Mouse (Mus musculus) heart, adult 2 months (tissue): ENCODE measurements around the gene Tmem237.

Experiments used
- CTCF ChIP-seq: fragments of 200-600 bp; IDR thresholded peaks from 2 replicates; pipeline ENCODE4 v1.8.1; 2022; ENCODE audit warnings: antibody characterized with exemption, mild to moderate bottlenecking, moderate library complexity
- EP300 ChIP-seq: fragments of 200-500 bp; IDR thresholded peaks from 2 replicates; pipeline ENCODE4 v1.6.1; 2011; ENCODE audit warnings: low read depth, low read length, control low read depth; ENCODE audit not compliant: insufficient read depth
- POLR2A ChIP-seq: fragments of 200-500 bp; IDR thresholded peaks from 2 replicates; pipeline ENCODE4 v1.6.1; 2011; ENCODE audit warnings: mild to moderate bottlenecking, low read depth, low read length, control low read depth; ENCODE audit not compliant: insufficient read depth

DNA sequence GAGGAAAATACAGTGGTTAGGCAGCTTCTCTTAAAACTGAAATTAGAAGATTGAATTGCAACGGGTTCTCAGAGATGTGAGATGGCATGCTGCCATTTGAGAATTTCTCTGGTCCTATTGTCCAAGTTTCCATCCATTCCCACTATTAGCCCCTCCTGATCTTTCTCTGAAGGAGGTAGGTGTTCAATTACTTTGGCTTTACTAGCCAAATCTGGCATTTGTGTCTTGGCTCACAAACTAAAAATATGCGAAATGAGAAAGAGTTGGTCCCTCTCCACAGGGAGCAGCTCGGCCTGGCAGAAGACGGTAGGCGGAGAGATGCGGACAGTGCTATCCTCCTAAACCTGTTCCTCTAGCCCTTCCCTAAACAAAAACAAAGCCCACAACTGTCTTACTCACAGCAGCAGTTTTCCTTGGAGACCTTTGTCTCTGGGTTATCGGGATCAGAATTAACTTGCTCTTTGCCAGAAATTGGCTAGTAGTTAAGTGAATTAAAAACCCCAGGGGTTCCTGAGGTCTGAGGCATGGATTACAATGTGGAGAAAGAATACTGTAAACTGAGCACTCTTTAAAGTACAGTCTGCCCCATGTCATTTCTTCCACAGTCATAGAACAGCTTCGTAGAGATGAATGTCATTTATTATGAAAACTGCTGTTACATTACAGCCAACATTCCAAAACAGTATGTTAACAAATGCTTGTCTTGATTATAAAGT lies 42.3 kb upstream of the Tmem237 start:
- TF ChIP-seq CTCF (no peak), POLR2A (no peak), EP300 (no peak)
